Mouse (Mus musculus): ENCODE measurements around the gene Akr1c20.

- TF ChIP-seq CTCF (IDR thresholded peaks at IDR 0.05; ENCODE audit: low read depth, low read length): no peak
- TF ChIP-seq TAL1 (conservative IDR thresholded peaks at IDR 0.05; ENCODE audit: low read depth, low read length): no peak
- no peak for TF ChIP-seq POLR2AphosphoS5 (IDR thresholded peaks at IDR 0.05; ENCODE audit: insufficient replicate concordance, low read depth, low read length)
These were observed 37.4 kb upstream of the Akr1c20 start for GRCm38 (mm10) chr13:4560500-4560899.
